Mouse (Mus musculus) ES-E14 (cell line): ENCODE results near the gene Dpp6. TPM values are rescaled to one million over a fixed set of nuclear protein-coding genes. Genes with fewer than 3 reads are reported as not detected.

Experiments
- DNase-seq: peaks from one replicate; pipeline ENCODE4 v3.0.0-alpha.2; 2013; ENCODE audit warnings: low read depth, low spot score
- H3K27ac ChIP-seq: 2 replicates; pipeline ENCODE4 v1.5.1; 2012; ENCODE audit warnings: low read depth, mild to moderate bottlenecking, low read length, moderate library complexity, mixed read lengths; ENCODE audit not compliant: poor library complexity, insufficient read depth, severe bottlenecking
- H3K36me3 ChIP-seq: 2 replicates; pipeline ENCODE4 v1.6.1; 2012; ENCODE audit warnings: mild to moderate bottlenecking, low read length, moderate library complexity, mixed read lengths; ENCODE audit not compliant: control insufficient read depth, poor library complexity, insufficient read depth, severe bottlenecking
- H3K4me1 ChIP-seq, 2 experiments: fragments of 150-350 bp in 1 of 2; sonication (generic) in 1 of 2; 2 replicates each; pipeline ENCODE4 v1.6.1; 2012; ENCODE audit warnings: low read length in 2 of 2, mild to moderate bottlenecking in 1 of 2, mixed read lengths in 1 of 2; ENCODE audit not compliant: control insufficient read depth in 2 of 2, insufficient read depth in 2 of 2, poor library complexity in 1 of 2
- H3K4me3 ChIP-seq, 2 experiments: fragments of 150-350 bp in 1 of 2; sonication (generic) in 1 of 2; 2 replicates each; pipeline ENCODE4 v1.5.1; 2012; ENCODE audit warnings: low read length in 2 of 2, low read depth in 1 of 2, mild to moderate bottlenecking in 1 of 2, mixed read lengths in 1 of 2; ENCODE audit not compliant: insufficient read depth in 1 of 2, poor library complexity in 1 of 2, severe bottlenecking in 1 of 2
- H3K9ac ChIP-seq: 2 replicates; pipeline ENCODE4 v1.6.1; 2012; ENCODE audit warnings: low read depth, mild to moderate bottlenecking, low read length, mixed read lengths; ENCODE audit not compliant: poor library complexity, insufficient read depth, severe bottlenecking
- H3K9me3 ChIP-seq: fragments of 150-350 bp; sonication (generic); 2 replicates; pipeline ENCODE4 v1.6.1; 2012; ENCODE audit warnings: low read depth, mild to moderate bottlenecking, low read length; ENCODE audit not compliant: control insufficient read depth, insufficient read depth
- CHD2 ChIP-seq: IDR thresholded peaks from 2 replicates; pipeline ENCODE4 v1.6.1; 2014; ENCODE audit warnings: mild to moderate bottlenecking, low read depth, low read length, inconsistent platforms
- HCFC1 ChIP-seq: IDR thresholded peaks from 2 replicates; pipeline ENCODE4 v1.6.1; 2012; ENCODE audit warnings: low read length, inconsistent platforms, borderline replicate concordance; ENCODE audit not compliant: insufficient read depth
- MAFK ChIP-seq: IDR thresholded peaks from 2 replicates; pipeline ENCODE4 v1.6.1; 2014; ENCODE audit warnings: mild to moderate bottlenecking, low read depth, low read length, inconsistent platforms; ENCODE audit not compliant: insufficient read depth
- ZC3H11A ChIP-seq: IDR thresholded peaks from 2 replicates; pipeline ENCODE4 v1.6.1; 2012; ENCODE audit warnings: low read depth, mild to moderate bottlenecking, inconsistent platforms, low read length, borderline replicate concordance
- ZNF384 ChIP-seq: IDR thresholded peaks from 2 replicates; pipeline ENCODE4 v1.6.1; 2012; ENCODE audit warnings: low read depth, low read length, inconsistent platforms
- in situ Hi-C, 2 experiments: fragments of 600-800 bp; cut with MboI; formaldehyde crosslinking; loops; one replicate each; pipeline ENCODE4 v1.15.1; 2025; ENCODE audit warnings: low sequenced_read_pairs in 2 of 2, inconsistent platforms in 1 of 2; ENCODE audit not compliant: unreplicated experiment in 2 of 2
- total RNA-seq: library from RNA; depleted of rRNA; stranded (reverse); fragments of 300-350 nt; gene quantifications from 2 replicates; pipeline ENCODE4 v1.2.3, GENCODE M21; 2012

Gene Dpp6
- total RNA-seq, 1 experiment: 1.5 TPM

DNA sequence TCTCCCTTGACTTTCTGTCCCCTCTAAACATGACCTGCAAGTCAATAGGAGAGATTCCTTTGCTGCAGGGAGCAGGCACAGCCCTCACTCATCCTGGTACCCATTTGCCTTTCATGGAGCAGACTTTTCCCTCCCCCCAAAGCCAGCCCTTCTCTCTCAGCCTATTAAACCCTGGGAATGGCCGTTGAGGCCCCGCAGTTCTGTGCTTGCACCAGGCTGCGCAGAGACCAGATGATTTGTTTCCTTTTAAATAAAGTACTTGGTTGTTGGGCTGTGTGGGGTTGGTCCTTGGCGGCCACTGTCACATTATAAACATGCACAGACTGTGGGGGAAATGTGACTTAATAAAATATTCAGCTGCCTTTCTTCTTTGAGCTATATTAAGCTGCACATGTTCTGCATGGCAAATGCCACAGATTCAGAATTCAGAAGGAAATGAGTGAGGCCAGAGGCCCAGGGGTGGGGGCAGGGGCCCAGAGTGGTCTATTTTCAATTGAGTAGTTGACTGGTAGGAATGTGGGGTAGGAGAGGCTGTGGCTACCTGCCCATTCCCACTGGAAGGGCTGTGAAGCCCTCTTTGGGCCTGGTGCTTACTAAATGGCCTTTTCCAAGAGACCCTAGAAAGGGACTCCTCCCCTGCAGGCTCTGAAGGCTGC is 489.6 kb downstream of the Dpp6 start:
- DNase-seq: no peak
- H3K36me3 ChIP-seq: no peaks in the 10 kb centered on the region
- H3K4me1 ChIP-seq: no peaks in the 10 kb centered on the region
- H3K4me3 ChIP-seq: no peak overlapping the region
- no peaks in the 10 kb centered on the region for H3K9me3 ChIP-seq
- no peak overlapping the region for H3K9ac ChIP-seq
- in situ Hi-C loops: no loop called here
- no peak for TF ChIP-seq HCFC1
- TF ChIP-seq CHD2: no peak
- no peak for TF ChIP-seq ZC3H11A
- TF ChIP-seq MAFK: no peak
- no peak for TF ChIP-seq ZNF384
- no peak overlapping the region for H3K27ac ChIP-seq

DNA sequence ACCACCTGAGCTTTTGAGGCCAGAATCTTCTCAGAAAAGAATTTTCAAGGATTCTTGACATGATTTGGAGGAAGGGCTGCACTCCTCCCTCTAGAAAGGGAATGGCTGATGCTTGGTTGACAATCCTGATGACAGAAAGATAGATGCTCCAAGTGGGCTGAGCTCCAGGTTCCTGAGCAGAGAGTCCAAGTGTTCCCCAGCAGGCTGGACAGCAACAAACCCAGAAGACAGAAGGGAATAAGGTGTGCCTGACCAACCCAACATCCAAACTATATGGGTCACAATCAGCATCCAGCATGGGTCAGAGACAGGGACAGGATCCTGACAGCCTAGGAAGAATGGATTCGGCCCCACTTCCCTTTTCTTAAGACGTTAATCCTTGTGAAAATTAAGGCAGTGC is 493.2 kb downstream of the Dpp6 start:
- H3K9ac ChIP-seq: no peak overlapping the region
- H3K4me1 ChIP-seq: no peaks in the 10 kb centered on the region
- in situ Hi-C loops: no loop called here
- DNase-seq: no peak
- H3K27ac ChIP-seq: no peak overlapping the region
- H3K9me3 ChIP-seq: no peaks in the 10 kb centered on the region
- no peaks in the 10 kb centered on the region for H3K36me3 ChIP-seq
- TF ChIP-seq ZNF384 (no peak), HCFC1 (no peak)
- no peak overlapping the region for H3K4me3 ChIP-seq

DNA sequence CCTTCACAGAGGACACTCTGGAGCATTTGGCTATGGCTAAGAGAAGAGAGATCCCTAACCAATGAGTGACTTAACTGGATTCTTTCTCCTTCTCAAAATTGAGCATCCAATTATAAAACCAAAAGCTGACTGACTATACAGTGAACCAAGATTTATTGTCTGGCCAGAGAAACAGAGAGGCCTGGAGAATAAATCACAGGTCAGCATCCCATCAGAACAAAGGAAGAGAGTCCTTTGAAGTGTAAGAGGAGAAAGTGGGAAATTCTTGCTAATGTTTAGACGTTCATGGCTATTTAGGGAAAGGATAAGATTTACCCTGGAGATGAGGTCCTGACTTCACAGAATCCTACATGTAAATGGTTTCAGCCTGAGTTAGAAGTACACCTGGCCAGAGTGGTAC is 499.7 kb downstream of the Dpp6 start:
- Histone ChIP-seq H3K9me3 (no peaks in the 10 kb centered on the region), H3K27ac (no peak overlapping the region), H3K36me3 (no peaks in the 10 kb centered on the region), H3K4me1 (no peaks in the 10 kb centered on the region), H3K9ac (no peak overlapping the region), H3K4me3 (no peak overlapping the region)
- no peak for TF ChIP-seq HCFC1
- no peak for TF ChIP-seq MAFK
- TF ChIP-seq ZC3H11A: no peak
- no peak for TF ChIP-seq ZNF384
- TF ChIP-seq CHD2: no peak
- DNase-seq: no peak
- in situ Hi-C loops: no loop called here

DNA sequence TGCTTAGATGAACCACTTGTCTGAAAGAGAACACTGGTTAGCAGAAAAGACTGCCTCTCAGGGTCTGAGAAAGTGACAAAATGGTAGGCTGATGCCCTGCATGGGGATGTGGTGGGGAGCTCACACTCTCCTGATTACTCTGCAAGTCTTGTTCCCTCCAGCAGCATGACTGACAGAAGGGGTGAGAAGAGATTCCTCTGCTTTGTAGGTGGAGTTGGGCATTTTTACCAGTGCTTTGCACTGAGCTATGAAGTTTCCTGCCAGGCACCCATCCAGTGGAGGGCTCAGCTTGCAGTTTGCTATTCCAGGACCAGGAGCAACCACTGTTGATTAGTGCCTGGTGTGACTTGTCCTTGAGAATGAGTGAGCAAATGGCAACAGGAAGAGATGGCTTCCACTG is 500.3 kb downstream of the Dpp6 start:
- DNase-seq: no peak
- no peak overlapping the region for H3K27ac ChIP-seq
- H3K9me3 ChIP-seq: no peaks in the 10 kb centered on the region
- no peak overlapping the region for H3K4me3 ChIP-seq
- in situ Hi-C loops: no loop called here
- H3K36me3 ChIP-seq: no peaks in the 10 kb centered on the region
- H3K4me1 ChIP-seq: no peaks in the 10 kb centered on the region
- no peak for TF ChIP-seq ZNF384
- TF ChIP-seq MAFK: no peak
- no peak for TF ChIP-seq CHD2
- TF ChIP-seq ZC3H11A: no peak
- no peak for TF ChIP-seq HCFC1
- H3K9ac ChIP-seq: no peak overlapping the region

DNA sequence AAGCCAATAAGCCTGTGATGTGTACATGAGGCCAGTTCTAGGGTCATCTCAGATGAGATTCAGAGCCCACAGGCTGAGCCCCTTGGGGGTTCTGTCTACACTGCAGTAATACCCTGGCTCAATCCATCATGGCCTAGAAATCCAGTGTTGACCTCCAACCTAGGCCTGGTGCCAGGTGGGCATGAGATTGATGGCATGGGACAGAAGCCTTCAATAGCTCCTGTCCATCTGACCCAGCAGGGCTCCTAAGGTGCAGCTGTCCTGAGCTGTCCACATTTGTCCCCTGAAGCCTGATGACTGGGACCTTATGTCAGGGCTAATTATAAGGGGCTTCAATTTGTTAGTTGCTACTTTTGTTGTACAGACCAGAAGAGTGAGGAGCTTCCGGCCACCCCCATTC is 500.8 kb downstream of the Dpp6 start:
- Histone ChIP-seq H3K36me3 (no peaks in the 10 kb centered on the region), H3K27ac (no peak overlapping the region), H3K9me3 (no peaks in the 10 kb centered on the region), H3K9ac (no peak overlapping the region), H3K4me1 (no peaks in the 10 kb centered on the region), H3K4me3 (no peak overlapping the region)
- in situ Hi-C loops: no loop called here
- TF ChIP-seq ZNF384: no peak
- no peak for TF ChIP-seq CHD2
- no peak for TF ChIP-seq ZC3H11A
- no peak for TF ChIP-seq MAFK
- TF ChIP-seq HCFC1: no peak
- no peak for DNase-seq
